Mouse (Mus musculus) lung, adult 2 months (tissue): ENCODE measurements at regions not wholly inside any gene's neighbourhood (a gene's known extent, or its start where the extent isn't known, plus 50 kb on each side); places are given as distances from the start of the nearest gene placed in this dataset.

Experiments
- CTCF ChIP-seq: fragments of 200-500 bp; IDR thresholded peaks from 2 replicates; pipeline ENCODE4 v1.5.1; 2011; ENCODE audit warnings: mild to moderate bottlenecking, low read length, control low read depth; ENCODE audit not compliant: insufficient read depth
- POLR2A ChIP-seq: fragments of 200-500 bp; IDR thresholded peaks from 2 replicates; pipeline ENCODE4 v1.6.1; 2011; ENCODE audit warnings: low read depth, mild to moderate bottlenecking, control low read depth, low read length, borderline replicate concordance; ENCODE audit errors: extremely low read depth

GRCm38 (mm10) chr9:117896517-117896916 is 143.8 kb upstream of the Azi2 start:
- TF ChIP-seq CTCF: no peak
- no peak for TF ChIP-seq POLR2A
